Mouse (Mus musculus) erythroid progenitor cell, adult 5-6 weeks (primary cell): ENCODE results near the gene Frs3. TPM values are rescaled to one million over a fixed set of nuclear protein-coding genes. Genes with fewer than 3 reads are reported as not detected.
A peak's percentile ranks its signal among the peaks of the same experiment; 100 is the strongest.

Experiments
- ATAC-seq: replicated peaks from 2 replicates; pipeline ENCODE4 v1.8.0; 2016; ENCODE audit warnings: moderate number of reproducible peaks, mild to moderate bottlenecking, moderate TSS enrichment, inconsistent platforms; ENCODE audit not compliant: poor library complexity, low FRiP score, severe bottlenecking
- total RNA-seq, 2 experiments: library from RNA; stranded (forward) in 1 of 2; stranded (reverse) in 1 of 2; fragments of 150-400 nt in 1 of 2; fragments of 186-747, 209-891 nt in 1 of 2; gene quantifications; 2 replicates each; pipeline versions ENCODE4 v1.2.3 to v1.2.4; 2015 to 2017; ENCODE audit warnings: low replicate concordance in 2 of 2

Gene Frs3
- total RNA-seq, 2 experiments from 2014 or later, result not detected

DNA sequence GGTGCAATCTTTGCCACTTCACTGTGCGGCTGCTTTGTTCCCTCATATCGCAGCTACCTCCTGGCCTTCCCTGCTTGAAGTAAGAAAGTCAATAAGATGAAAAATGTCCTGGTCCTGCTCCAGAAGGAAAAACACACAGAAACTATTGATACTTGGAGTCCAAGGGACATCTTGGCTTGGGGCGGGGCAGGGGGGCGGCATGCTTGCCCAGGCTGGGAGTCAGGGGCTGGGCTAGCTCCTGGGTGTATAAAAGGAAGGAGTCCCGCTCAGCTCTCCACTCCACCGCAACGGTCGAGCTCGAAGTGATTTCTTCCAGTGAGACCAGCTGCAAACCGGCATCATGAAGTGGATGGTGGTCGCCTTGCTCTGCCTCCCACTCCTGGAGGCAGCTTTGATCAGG, 37.7 kb downstream of the Frs3 start, which contains the start of gene Pgc:
Pgc (plus strand) TSS at position 277 of the 400 bp plus-strand sequence.
- no peak for ATAC-seq

DNA sequence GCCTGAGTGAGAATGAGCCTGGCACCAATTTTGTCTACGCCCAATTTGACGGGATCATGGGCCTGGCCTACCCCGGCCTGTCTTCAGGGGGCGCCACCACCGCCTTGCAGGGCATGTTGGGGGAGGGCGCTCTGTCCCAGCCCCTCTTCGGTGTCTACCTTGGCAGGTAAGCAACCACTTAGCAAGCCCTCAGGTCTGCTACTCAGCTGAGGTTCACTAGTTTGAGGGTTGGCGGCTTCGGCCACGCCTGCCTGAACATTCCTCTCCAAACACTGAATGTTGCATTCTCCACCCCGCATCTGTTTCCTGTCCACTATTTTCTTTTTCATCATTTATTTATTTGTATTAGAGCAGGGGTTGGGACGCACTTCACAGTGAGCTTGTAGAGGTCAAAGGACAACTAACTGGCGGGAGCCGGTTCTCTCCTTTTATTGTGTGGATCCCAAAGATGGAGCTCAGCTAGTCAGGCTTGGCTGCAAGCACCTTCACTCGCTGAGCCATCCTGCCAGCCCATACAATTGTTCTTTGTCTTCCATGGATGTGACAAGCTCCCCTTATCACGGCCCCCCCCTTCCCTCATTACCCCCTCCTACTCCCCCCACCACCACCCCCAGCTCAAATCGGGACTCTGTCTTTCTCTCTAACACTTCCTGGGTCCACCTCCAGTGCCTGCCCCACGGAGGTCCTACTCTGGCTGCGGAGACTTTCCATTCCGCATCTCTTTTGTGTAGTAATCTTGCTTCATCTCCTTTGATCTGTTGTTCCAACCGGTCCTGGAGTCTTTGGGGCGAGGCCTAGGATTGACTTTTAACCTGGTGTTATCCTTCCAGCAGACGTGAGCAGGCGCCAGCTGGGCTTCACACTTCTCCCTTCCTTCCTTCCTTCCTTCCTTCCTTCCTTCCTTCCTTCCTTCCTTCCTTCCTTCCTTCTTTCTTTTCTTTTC, 42.1 kb downstream of the Frs3 start:
- ATAC-seq, result no peak

DNA sequence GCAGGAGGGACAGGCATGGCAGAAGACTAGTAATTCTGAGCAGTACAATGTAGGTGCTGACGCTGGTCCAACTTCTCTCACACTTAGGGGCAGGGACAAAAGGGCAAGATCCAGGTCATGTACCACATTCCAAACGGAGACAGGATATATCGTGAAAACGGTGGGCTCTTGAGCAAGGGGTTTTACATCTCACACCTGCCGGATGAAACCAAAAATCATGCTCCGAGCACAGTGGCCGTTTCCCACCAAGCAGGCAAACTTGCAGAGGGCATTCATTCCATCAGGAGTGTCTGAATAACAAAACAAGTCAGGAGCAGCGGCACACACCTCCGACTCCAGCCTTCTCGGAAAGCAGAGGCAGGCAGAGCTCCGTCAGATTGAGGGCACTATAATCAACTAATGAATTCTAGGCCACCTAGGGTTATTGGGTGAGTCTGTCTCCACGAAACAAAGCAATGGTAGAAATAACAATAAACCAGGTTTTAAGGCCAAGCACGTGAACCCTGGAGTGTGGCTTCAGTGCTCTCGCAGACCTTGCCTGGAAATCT, 46.8 kb downstream of the Frs3 start:
- ATAC-seq, result no peak

DNA sequence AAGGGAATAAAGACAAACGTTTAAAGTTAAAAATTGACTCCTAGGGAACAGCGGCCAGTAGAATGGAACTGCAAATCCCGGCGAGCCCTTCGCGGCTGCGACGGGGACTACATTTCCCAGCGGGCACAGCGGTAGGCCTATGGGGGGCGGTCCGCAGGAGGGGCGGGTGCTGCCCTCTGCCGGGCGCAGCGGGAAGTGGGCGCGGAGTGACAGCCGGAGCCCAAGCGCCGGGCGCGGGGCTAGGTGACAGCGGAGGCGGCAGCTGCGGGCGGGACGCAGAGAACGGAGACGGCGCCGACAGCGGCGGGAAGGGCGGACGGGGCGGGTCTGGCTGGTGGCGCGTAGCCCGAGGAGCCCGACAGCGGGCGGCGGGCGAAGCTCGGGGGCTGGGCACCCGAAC, 48.0 kb downstream of the Frs3 start, which contains the start of gene Tfeb:
Tfeb (plus strand) TSS at position 175 of the 400 bp plus-strand sequence.
- ATAC-seq, result peak; percentile 91

DNA sequence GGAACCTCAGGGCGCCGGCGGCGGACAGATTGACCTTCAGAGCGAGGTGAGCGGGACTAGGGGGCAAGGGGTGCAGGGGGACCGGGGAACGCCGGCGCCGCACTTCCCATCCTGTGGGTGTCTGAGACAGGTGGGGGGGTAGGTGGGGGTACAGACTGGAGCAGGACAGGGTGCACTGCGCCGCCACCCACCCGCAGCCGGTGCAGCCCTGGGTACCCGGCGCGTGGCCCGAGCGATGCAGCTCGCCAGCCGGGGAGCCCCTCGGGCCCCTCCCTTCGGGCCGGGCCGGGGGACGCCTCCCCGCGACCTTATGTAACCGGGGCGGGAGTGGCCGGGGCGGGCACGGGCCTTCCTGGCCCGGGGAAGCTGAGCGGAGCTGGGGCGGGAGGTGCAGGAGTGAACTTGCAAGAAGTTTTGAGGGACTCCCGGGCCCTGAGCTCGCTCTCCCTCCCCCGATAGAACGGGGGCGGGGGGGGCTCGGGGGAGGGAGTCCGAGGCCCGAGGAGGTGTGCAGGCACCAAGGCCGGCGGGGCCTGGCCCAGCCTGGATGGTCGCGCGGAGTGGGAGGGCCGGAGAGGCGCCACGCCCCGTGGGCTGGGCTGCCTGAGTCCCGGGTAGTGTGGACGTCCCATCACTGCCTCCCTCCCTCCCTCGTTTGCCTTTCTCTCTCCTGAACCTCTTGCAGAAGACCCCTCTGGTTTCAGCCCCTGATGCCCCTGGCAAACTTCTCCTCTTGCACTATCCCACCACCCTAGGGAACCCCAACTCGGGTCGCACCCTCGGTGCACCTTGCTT, 48.6 kb downstream of the Frs3 start:
- ATAC-seq, result 0 out of 2 replicates have a peak, but pooled peaks have one; percentile 50

DNA sequence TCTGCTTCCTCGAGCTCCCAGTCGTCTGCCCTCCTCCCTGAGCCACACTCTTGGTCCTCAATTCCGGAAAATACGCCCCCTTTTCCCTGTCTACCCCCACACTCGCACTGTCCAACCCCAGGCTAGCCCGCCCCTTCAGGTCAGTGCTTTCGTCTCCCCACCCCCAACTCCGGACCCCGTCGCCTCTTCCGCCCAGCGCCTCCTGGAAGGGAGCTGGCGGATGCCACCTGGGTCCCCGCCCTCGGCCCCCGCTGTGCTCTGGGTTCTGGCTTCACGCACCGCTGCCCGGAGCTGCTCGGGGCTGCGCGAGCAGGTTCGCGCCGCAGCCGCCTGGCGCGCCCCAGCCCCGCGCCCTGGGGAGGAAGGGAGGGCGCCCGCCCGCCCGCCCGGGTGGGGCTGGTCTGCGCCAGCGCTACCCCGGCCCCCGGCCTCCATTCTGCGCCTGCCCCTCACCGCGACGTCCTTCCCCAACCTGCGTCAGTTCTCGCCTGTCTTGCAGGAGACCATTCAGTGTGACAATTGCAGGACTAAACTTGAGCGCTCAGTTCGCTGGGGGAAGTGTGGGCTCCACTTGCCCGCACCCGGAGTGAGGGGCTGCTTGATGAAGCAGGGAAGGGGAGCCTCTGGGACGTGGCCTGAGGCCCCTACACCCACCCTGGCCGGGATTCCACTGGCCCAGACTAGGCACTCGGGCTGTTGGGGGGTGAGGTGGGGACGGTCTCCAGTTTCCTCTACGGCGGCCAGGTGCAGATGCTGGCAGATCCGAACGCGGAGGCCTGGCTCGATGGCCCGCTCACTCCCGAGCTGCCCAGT, 49.4 kb downstream of the Frs3 start:
- 0 out of 2 replicates have a peak, but pooled peaks have one; percentile 3 for ATAC-seq

DNA sequence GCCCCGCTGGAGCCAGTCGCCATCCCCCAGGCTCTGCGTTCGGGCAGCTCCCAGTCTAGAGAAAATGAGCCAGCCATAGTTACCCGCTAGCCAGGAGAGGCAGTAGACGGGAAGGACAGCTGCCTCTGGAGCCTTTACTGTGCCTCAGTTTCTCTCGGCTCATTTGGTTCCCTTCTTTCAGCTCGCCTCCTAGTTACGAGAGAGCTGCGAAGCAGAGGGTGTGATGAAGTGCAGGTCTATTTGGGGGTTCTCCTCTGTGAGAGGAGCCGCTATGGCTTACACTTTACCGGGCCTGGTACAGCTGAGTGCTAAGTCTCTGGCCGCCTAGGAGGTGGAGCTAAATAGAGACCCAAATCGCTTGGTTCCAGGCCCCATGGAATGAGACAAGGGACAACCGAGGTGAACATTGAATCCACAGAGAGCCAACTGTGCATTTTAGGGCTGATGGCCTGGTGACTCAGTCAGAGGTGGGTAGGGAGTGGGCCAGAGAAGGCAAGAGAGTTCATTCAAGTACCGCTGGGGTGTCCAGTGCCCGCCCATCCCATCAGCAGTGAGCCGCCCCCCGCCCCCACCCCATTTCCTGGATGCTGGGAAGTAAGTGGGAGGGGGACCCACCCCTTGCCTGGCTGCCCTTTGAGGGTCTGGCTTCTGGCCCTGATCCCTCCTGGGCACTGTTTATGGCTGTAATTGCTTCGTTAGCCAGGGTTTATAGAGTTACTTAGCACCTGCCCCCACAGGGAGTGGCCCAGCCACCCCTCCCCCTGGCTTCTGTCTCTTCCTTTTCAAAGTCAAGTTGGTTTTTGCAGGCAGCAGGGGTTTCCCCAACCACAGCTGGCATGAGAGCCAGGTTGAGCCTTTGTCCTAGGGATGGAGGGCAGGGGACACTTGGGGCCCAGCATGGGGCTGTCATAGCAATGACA, 50.3 kb downstream of the Frs3 start:
- ATAC-seq, result no peak

DNA sequence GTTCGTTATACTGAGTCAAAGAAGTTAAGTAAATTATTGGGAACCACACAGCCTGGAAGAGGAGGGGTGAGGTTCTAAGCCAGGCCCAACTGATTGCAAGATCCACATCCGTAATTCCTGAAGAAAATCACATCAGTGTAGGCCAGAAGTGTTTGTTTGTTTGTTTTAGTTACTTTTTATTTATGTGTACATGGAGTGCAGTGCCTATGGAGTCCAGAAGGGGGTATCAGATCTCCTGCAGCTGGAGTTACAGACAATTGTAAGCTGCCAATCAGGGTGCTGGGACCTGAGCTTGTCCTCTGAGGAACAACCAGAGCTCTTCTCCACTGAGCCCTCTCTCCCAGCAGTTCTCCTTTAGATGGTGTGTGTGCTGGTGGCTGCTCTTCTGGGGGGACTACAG, 51.4 kb downstream of the Frs3 start:
- no peak for ATAC-seq

DNA sequence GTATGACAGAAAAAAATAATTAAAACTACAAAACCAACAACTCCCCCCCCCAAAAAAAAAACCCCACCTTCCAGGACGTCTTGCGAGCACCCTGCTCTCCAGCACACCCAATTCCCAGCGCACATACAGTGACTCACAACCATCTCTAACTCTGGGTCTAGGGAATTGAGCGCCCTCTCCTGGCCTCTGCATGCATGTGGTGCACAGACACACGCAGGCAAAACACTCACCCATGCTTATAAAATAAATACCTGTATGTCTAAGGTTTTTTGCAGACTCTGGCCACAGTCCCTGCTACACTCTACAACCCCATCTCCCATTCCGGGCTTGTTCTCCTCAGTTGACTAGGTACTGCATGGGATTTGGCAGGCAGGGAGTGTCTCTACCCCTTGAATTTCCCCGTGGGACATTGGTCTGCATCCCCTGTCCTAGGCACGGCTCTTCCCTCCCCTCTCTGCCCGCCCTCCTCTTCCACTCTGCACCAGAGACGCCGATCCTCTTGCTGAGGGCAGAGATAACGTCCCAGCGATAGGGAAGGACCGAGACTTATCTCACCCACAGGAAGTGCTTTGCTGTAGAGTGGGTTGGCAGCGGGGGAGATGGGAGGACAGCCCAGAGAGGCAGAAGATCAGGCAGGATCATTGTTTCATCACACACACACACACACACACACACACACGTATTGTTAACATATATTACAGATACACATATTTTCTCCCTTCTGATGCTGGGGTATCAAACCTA, 54.3 kb downstream of the Frs3 start:
- ATAC-seq, result no peak

DNA sequence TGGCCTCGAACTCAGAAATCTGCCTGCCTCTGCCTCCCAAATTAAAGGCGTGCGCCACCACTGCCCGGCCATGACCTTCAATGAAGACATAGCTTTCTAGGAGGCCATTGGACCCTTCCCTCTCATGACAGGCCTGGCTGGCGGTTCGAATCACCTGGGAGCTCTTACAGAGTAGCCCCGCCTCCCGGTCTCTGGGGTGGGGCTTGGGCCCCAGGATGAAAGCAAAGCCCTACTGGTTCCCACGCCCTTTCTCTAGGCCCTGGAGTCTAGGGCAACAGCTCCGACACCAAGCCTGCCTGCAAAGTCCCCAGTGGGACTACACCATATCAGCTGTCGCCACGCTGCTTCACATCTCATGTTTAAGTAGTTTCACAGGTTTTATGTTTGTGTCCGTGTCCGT, 55.3 kb downstream of the Frs3 start:
- ATAC-seq, result no peak

DNA sequence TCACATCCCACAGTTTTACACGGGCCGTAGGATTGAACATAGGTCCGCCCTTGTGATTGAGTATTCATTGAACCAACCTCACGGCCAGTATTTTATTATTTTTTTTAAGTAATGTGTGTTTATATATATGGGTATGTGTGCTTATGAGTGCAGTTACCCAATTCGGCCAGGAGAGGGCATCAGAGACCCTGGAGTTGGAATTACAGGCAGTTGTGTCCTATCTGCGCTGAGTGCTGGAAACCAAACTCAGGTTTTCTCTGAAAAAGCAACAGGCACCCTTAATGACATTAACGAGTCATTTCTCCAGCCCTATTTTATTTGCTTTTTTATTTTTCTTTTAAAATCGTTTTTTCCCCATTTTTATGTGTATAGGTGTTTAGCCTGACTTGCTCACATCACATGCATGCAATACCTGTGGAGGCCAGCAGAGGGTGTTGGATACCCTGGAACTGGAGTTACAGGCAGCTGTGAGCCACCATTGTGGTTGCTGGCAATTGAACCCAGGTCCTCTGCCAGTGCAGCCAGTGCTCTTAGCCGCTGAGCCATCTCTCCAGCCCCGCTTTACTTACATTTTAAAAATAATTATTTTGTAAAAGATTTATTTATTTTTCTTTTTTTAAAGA, 56.0 kb downstream of the Frs3 start:
- ATAC-seq, result no peak

DNA sequence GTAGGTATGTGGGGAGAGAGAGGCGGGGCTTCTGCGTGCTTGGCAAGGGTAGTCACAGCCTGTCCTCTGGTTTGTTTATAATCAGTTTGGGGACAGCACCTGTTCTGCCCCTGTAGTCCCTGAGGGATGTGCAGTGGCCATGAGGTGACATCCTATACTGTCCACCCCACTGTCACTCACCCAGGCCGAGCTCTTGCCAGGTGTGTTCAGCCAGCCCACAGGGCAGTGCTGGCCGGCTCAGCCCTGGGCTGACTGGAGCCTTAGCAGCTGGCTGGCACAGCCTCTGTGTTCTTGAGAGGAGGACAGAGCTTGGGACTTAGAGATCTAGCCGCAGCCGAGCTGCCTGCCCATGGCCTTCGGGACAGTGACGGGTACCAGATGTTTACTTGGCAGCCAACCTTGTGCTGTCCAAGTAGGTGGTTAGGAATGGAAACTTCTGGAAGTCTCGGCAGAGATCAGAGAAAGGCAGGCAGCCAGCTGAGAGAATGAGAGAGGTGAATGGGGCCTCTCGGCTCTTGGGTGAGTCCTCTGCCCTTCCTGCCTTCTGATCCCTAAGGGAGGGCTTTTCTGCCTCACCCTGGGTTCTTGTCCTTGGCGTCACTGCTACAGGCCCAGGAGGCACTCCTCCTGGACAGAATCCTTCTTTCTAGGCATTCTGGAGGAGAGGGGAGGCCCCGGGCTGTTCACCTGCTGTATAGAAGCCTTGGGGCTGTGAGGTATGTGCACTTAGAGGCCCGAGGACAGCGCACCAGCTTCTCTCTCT, 60.1 kb downstream of the Frs3 start:
- 0 out of 2 replicates have a peak, but pooled peaks have one; percentile 25 for ATAC-seq

DNA sequence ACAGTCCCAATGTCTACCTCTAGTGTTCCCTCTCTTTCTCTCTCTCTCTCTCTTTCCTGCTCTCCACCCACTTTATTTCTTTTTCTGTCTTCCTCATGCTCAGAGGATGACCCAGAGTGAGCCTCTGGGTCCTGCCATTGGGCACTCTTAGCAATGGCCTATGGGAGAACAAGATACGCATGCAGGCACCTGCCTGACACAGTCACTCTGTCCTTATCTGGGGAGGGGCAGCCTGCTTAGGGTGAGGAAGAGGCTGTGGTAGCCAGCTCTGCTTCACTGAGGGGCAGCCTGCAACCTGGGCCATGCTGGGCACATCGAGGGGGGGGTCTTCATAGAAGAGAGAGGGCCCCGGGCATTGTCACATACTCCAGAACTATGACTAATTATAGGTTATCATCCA, 60.8 kb downstream of the Frs3 start:
- no peak for ATAC-seq

DNA sequence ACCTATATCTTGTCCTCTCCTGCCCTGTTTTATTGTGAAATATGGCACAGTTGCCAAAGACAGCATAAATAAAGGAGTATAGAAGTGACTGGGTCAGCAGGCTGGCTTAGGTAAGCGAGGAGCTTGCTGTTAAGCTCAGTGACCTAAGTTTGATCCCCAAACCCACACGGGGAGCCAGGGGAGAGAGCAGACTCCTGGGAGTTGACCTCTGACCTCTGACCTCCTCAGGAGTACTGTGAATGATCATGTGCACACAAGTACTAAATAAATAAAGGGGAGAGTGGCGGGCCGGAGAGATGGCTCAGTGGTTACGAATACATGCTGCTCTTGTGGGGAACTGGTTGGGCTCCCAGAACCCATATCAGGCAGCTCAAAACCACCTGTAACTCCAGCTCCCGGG, 61.3 kb downstream of the Frs3 start:
- ATAC-seq, result no peak

DNA sequence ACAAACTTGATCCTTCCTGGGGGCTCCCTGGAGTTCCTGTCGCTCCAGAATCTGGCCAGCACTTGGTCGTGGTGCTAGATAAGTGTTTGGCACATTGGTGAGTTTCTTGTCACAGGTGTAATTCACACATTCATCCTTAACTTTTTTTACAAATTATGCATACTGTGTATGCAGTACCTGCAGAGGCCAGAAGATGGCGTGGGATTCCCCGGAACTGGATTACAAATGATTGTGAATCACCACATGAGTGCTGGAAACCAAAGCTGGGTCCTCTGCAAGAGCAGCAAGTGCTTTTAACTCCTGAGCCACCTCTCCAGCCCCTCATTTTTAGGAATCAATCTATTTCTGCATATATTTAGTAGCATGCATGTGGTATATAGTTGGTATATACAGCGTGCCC, 63.0 kb downstream of the Frs3 start:
- no peak for ATAC-seq

DNA sequence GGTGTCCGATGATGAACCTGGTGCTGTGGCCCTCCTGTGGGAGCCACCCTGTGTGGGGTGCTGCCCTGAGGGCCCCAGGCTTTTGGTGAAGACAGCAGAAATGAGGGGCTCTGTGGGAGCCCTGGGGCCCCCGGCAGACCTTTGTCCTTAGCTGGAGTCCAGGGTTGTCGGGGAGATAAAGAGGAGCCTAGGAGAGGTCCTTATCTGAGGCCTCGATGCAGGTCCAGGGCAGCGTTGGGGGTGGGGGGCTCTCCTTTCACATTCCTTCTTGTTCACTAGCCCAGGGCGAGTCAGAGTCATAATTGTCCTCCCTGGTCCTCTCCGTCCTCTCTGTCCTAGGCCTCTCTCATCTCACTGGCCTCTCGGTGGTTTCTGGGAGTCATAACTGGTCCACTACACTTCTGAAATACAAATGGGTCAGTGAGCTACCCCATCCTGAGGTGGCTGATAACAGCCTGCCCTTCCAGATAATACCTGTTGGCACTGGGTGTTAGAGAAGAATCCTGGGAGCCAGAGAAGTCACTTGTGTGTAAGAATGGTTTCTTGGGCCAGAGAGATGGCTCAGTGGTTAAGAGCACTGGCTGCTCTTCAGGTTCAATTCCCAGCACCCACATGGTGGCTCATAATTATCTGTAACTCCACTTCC, 64.4 kb downstream of the Frs3 start:
- ATAC-seq, result no peak
